Mouse (Mus musculus) left cerebral cortex, adult 8-10 months (tissue): ENCODE data around the gene Kcnj16. TPM values are rescaled to one million over a fixed set of nuclear protein-coding genes. Genes with fewer than 3 reads are reported as not detected.

ENCODE experiments used
- DNase-seq, 2 experiments: peaks; one replicate each; pipeline ENCODE4 v3.0.0; 2022; ENCODE audit warnings: low spot score in 2 of 2
- total RNA-seq, 4 experiments: library from RNA; stranded (reverse); gene quantifications; 2 replicates each; pipeline ENCODE4 v1.2.4; 2022

Gene Kcnj16
- total RNA-seq, 4 experiments from 2014 or later: 19.8 to 28.7 (median 23.8) TPM

GRCm38 (mm10) chr11:111056030-111056429, 88.2 kb downstream of the Kcnj16 start:
- no peak for DNase-seq

GRCm38 (mm10) chr11:111057435-111057834, 89.6 kb downstream of the Kcnj16 start:
- no peak for DNase-seq

GRCm38 (mm10) chr11:111059440-111059839, 91.6 kb downstream of the Kcnj16 start:
- DNase-seq: no peak

- DNase-seq: no peak
Measured at GRCm38 (mm10) chr11:111060216-111060615, 92.4 kb downstream of the Kcnj16 start.

DNA sequence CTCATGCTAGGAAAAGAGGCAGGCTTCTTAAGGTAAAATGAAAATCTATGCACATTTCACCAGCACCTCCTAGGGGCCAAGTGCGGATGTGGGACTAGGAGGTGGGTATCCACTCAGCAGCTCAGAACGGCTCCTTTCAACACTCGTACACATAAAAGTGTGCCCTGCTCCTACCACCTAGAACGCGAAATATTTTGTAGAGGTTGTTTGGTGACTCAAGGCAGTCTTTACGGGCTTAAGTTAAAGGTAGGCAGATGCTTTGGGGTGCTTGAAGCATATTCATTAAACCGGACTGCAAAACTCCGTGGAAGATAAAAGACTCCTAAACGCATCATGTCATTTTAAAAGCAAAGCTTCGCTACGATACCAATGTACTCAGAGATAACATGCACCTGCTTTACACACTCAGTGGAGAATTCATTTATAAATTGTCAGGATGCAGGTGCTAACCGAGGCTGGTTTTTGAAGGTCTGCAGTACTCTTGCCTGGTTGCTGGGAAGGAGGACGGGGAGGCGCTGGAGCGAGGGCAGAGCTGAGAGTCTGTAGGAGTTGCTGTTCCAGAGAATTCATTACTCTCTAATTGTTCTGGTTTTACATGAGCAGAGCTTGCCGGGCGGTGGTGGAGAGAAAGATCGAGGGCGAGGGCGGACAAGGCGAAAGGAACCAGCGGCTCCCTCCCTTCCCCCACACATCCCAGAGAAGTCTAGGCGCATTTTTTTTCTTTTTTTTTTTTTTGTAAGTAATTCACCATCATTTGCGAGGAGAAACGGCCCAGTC, 97.1 kb downstream of the Kcnj16 start:
- peak; percentile 42 to 46 for DNase-seq

GRCm38 (mm10) chr11:111065635-111066298, 97.9 kb downstream of the Kcnj16 start, which contains the start of gene Kcnj2:
Kcnj2 (plus strand) TSS chr11:111066164.
- peak; percentile 84 to 94 for DNase-seq

DNA sequence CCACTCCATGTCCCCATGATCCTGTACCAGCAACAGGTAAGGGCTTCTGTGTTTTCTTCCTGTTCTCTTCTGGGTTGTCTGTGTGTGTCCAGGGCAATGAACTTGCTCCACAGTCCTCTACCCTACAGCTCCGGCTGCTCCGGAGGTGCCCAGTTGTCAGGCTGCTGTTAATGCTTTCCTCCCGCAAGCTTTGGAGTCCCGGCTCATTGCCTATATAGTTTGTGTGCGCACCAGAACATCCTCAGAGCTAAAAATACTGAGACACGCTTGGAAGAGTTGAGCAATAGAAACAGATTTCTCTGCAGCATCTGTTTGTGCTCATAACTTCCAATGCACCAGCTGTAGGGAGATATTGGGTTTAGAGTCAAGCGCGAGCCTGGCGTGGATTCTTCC, 98.5 kb downstream of the Kcnj16 start:
- DNase-seq: no peak

DNA sequence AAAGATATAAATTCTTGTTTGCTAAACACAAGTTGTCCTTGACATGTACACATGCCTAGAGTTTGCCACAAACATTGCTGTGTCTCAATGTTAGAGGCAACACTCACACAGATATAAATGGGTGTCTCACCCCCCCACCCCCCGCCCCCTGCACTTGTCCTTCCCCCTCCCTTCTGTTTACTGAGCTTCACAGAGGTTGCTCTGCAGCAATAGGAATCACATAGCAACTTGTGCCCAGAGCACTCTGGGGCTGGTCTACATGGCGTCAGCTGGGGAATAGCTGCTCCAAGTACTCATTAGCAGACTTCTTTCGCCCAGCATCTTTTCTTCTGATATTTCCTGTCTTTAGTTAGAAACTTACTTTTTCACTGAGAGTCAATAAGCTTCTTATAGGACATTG, 100.0 kb downstream of the Kcnj16 start:
- no peak for DNase-seq

DNA sequence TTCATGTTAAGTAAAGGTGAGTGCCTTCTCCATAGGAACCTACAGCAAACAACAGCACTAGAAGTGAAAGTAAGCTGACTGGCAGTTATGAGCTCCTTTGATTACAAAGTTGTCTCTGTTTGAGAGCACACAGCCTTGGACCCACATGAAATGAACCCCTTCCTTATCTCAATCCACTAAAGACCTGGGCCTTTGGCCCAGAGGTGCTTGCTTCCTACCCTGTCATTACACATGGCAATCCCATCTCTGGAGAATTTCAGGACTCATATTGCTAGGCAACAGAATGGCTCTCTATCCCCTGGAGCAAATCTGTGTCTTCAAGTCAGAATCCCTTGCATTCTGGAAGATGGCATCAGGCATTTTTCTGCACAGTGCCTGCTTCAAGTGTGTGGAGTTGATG, 102.6 kb downstream of the Kcnj16 start:
- no peak for DNase-seq

DNA sequence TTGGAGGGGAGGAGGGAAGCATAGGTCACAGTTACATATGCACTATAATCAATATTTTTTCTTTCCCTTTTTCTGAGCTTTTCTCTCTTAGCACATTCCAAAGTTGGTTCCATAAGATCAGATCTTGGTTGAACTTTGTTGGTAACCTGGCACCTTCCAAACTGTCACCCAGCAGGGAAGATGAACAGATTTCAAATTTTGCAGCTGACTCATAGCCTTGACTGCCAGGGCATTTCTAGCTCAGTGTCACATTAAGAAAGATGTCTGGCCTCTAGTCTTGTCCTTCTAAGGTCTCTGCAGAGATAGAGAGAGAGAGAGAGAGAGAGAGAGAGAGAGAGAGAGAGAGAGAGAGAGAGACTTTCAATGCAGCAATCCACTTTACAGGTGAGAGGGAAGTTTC, 106.3 kb downstream of the Kcnj16 start:
- no peak for DNase-seq

Other genes starting within 250 kb of the Kcnj16 start
- 10 to 100 TPM; 21.0 to 27.2 (median 23.8) TPM for gene Kcnj2, start 98.1 kb downstream of the Kcnj16 start, total RNA-seq